ENCODE assay signal across 9 mouse cellular contexts in the genomic region with DNA sequence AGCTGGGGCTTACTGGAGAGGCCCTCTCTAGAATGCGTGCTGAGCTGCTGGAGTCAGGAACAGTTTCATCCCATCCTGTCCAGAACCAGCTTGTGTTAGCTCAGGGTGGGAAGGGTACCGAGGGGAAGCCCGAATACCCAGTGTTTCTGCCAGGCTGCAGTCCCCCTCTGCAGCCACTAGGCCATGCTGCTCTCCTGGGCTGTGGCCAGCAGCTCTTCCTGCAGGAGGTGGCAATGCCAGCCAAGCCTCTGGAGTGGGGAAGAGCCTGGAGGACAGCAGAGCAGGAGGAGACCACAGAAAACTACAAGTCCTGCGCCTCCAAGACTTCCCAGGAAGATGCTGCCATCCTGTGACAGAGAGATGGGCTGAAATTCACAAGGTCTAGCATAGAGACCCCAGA.
DNase-seq lines count a peak whose midpoint lies in the region; ATAC-seq and TF ChIP-seq lines count a peak whose summit lies in the region.
"Had no signal": no experiment of that assay in that cellular context is flagged by ENCODE, and none has a peak within 500 bp of the region (broad histone marks: within the 10 kb centered on the region; RNA-seq: fewer than 3 reads in every experiment).

No protein-coding gene starts in this region.

- ATAC-seq in midbrain, embryonic 16.5 days, result no peak
- ATAC-seq in kidney, embryonic 16.5 days (ENCODE audit: low FRiP score, low TSS enrichment), result peak; percentile 69; the same call in 1 of the 2 replicates
- peak; percentile 40; the same call in 1 of the 2 replicates for ATAC-seq in lung, postnatal 0 days
- no peak for ATAC-seq in monocyte, adult 5-6 weeks (replicated peaks; ENCODE audit: insufficient number of reproducible peaks, low FRiP score, low TSS enrichment, poor library complexity, severe bottlenecking)

- 0 out of 2 replicates have a peak, but pooled peaks cover 4% of the 10 kb centered on the region for H3K27me3 ChIP-seq in midbrain, embryonic 10.5 days (ENCODE audit: low read depth, poor library complexity, severe bottlenecking)
- no peaks in the 10 kb centered on the region for H3K27me3 ChIP-seq in midbrain, embryonic 16.5 days (ENCODE audit: control insufficient read depth, insufficient read depth, low read depth, low read length)
- peaks cover 94% of the 10 kb centered on the region for H3K27me3 ChIP-seq in kidney, embryonic 16.5 days (ENCODE audit: insufficient read depth, low read length)
- H3K27me3 ChIP-seq in lung, postnatal 0 days (replicated peaks; ENCODE audit: insufficient read depth, low read length), result no peaks in the 10 kb centered on the region
- H3K27me3 ChIP-seq: embryonic facial prominence, embryonic 12.5 days; liver, embryonic 13.5 days had no signal

- peak; percentile 35 for DNase-seq in midbrain, embryonic 10.5 days (ENCODE audit: low spot score)
- peak; percentile 77 for DNase-seq in adrenal gland, postnatal 14 days
- DNase-seq in embryo, embryonic 9.5 days (ENCODE audit: extremely low spot score), result peak; percentile 42
- peak; percentile 43 for DNase-seq in lung, postnatal 0 days (ENCODE audit: low spot score)
- DNase-seq: liver, embryonic 13.5 days had no signal

- no peaks in the 10 kb centered on the region for H3K36me3 ChIP-seq in midbrain, embryonic 10.5 days
- H3K36me3 ChIP-seq in midbrain, embryonic 16.5 days (ENCODE audit: control insufficient read depth, insufficient read depth, low read length), result no peaks in the 10 kb centered on the region
- no peaks in the 10 kb centered on the region for H3K36me3 ChIP-seq in kidney, embryonic 16.5 days (ENCODE audit: insufficient read depth, low read length)
- H3K36me3 ChIP-seq in lung, postnatal 0 days (ENCODE audit: insufficient read depth, low read length), result no peaks in the 10 kb centered on the region
- H3K36me3 ChIP-seq: embryonic facial prominence, embryonic 12.5 days; liver, embryonic 13.5 days had no signal

- no peak overlapping the region for H3K4me2 ChIP-seq in midbrain, embryonic 16.5 days (ENCODE audit: low read length)
- no peak overlapping the region for H3K4me2 ChIP-seq in kidney, embryonic 16.5 days (replicated peaks; ENCODE audit: low read depth, low read length)
- H3K4me2 ChIP-seq in lung, postnatal 0 days (replicated peaks; ENCODE audit: low read depth, low read length), result no peak overlapping the region
- H3K4me2 ChIP-seq: embryonic facial prominence, embryonic 12.5 days; liver, embryonic 13.5 days had no signal

- no peak overlapping the region for H3K9ac ChIP-seq in midbrain, embryonic 16.5 days (ENCODE audit: low read depth, low read length)
- H3K9ac ChIP-seq in kidney, embryonic 16.5 days (replicated peaks; ENCODE audit: low read length), result no peak overlapping the region
- no peak overlapping the region for H3K9ac ChIP-seq in lung, postnatal 0 days (replicated peaks; ENCODE audit: low read depth)
- H3K9ac ChIP-seq: embryonic facial prominence, embryonic 12.5 days; liver, embryonic 13.5 days had no signal

- TF ChIP-seq CTCF in lung, postnatal 0 days (IDR thresholded peaks at IDR 0.05), result peak; percentile 89

- no peak overlapping the region for H3K27ac ChIP-seq in midbrain, embryonic 10.5 days (replicated peaks)
- no peak overlapping the region for H3K27ac ChIP-seq in midbrain, embryonic 16.5 days (ENCODE audit: low read length)
- H3K27ac ChIP-seq in kidney, embryonic 16.5 days (ENCODE audit: low read length), result no peak overlapping the region
- no peak overlapping the region for H3K27ac ChIP-seq in lung, postnatal 0 days (ENCODE audit: low read length)
- H3K27ac ChIP-seq: embryonic facial prominence, embryonic 12.5 days; liver, embryonic 13.5 days had no signal

- H3K4me3 ChIP-seq in midbrain, embryonic 10.5 days, result no peak overlapping the region
- H3K4me3 ChIP-seq in midbrain, embryonic 16.5 days (ENCODE audit: low read depth, low read length), result no peak overlapping the region
- no peak overlapping the region for H3K4me3 ChIP-seq in kidney, embryonic 16.5 days (ENCODE audit: low read length)
- H3K4me3 ChIP-seq in lung, postnatal 0 days (ENCODE audit: low read depth, low read length), result no peak overlapping the region
- H3K4me3 ChIP-seq: embryonic facial prominence, embryonic 12.5 days; liver, embryonic 13.5 days had no signal

- H3K9me3 ChIP-seq in midbrain, embryonic 10.5 days (replicated peaks), result no peaks in the 10 kb centered on the region
- H3K9me3 ChIP-seq in midbrain, embryonic 16.5 days (replicated peaks; ENCODE audit: control insufficient read depth, low read length, poor library complexity, severe bottlenecking), result no peaks in the 10 kb centered on the region
- H3K9me3 ChIP-seq in kidney, embryonic 16.5 days (ENCODE audit: low read length), result no peaks in the 10 kb centered on the region
- H3K9me3 ChIP-seq in lung, postnatal 0 days (ENCODE audit: low read length), result no peaks in the 10 kb centered on the region
- H3K9me3 ChIP-seq: embryonic facial prominence, embryonic 12.5 days; liver, embryonic 13.5 days had no signal

- no peak for TF ChIP-seq EP300 in lung, postnatal 0 days (IDR thresholded peaks at IDR 0.05)

- WGBS in midbrain, embryonic 10.5 days, result 51% methylated on average over 4 of the region's 4 CpGs
- WGBS in midbrain, embryonic 16.5 days, result 55% methylated on average over 4 of the region's 4 CpGs
- 27% methylated on average over 4 of the region's 4 CpGs for WGBS in kidney, embryonic 16.5 days
- WGBS in lung, postnatal 0 days, result 30% methylated on average over 4 of the region's 4 CpGs

- peaks cover 8% of the 10 kb centered on the region for H3K4me1 ChIP-seq in midbrain, embryonic 10.5 days
- H3K4me1 ChIP-seq in midbrain, embryonic 16.5 days (ENCODE audit: control insufficient read depth, insufficient read depth, low read length), result no peaks in the 10 kb centered on the region
- no peaks in the 10 kb centered on the region for H3K4me1 ChIP-seq in kidney, embryonic 16.5 days (ENCODE audit: insufficient read depth, low read length)
- peaks cover 3% of the 10 kb centered on the region; the same call in 1 of the 2 replicates for H3K4me1 ChIP-seq in lung, postnatal 0 days (ENCODE audit: insufficient read depth, low read depth, low read length)
- H3K4me1 ChIP-seq: liver, embryonic 13.5 days had no signal

Comparison
In these comparisons a context has a peak if more than half of its experiments do, and no peak if none do; other contexts are left out.
1. ATAC-seq: peak in kidney, embryonic 16.5 days (single experiment) and lung, postnatal 0 days (single experiment); none in midbrain, embryonic 16.5 days (single experiment) and monocyte, adult 5-6 weeks (single experiment).
2. Peak in every context shown above with its lines, with median percentiles within 50 percentile points of each other: DNase-seq.